Mouse (Mus musculus): Measurements from ENCODE around the gene Samt3. TPM values are rescaled to one million over a fixed set of nuclear protein-coding genes. Genes with fewer than 3 reads are reported as not detected.

Gene Samt3
- polyA plus RNA-seq (2014; fragmentation: Nextera tagmentation; extraction: Ambion mirVana), result not detected in 2 replicates

GRCm38 (mm10) chrX:86043899-86044298 lies at the start of gene Samt3:
TSS of gene Samt3 (plus strand) at chrX:86044199.
- Histone ChIP-seq H3K36me3 (ENCODE audit: control insufficient read depth, insufficient read depth, low read length) (no peaks in the 10 kb centered on the region), H3K9me3 (ENCODE audit: control insufficient read depth, low read length) (no peaks in the 10 kb centered on the region), H3K27ac (replicated peaks in 1 of 2; ENCODE audit: control insufficient read depth in 1 of 2, insufficient read depth in 1 of 2, low read depth in 2 of 2, low read length in 2 of 2) (no peak within 1 kb of the TSS), H3K4me2 (ENCODE audit: low read length) (no peak within 1 kb of the TSS), H3K4me3 (ENCODE audit: control insufficient read depth in 1 of 2, insufficient read depth in 1 of 2, low read depth in 1 of 2, low read length in 2 of 2) (no peak within 1 kb of the TSS), H3K4me1 (ENCODE audit: control insufficient read depth in 2 of 2, insufficient read depth in 2 of 2, low read length in 2 of 2) (no peaks in the 10 kb centered on the region), H3K9ac (ENCODE audit: low read length) (no peak within 1 kb of the TSS), H3K27me3 (ENCODE audit: control insufficient read depth, insufficient read depth, low read length) (no peaks in the 10 kb centered on the region)
- no peak for ATAC-seq (ENCODE audit: insufficient number of reproducible peaks, insufficient read depth, low FRiP score, low read depth)

DNA sequence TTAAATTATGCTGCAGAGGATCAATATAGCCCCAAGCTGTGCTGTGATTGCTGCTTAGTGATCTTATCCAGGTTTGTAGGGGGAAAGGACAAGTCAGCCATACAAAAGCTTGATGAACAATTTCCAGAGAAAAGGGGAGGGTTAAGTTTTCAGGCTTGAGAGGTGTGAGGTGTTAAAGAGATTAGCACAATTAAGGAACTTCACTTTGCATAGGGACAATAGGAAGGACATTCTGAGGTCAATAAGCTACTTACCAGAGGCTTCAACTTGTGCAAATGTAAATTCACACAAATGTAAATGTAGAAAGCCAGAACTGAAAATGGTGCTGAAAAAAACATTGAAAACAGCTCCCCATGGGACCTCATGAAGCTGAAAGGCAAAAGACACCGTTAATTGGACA lies 27.4 kb upstream of the Samt3 start:
- H3K4me1 ChIP-seq (ENCODE audit: control insufficient read depth in 2 of 2, insufficient read depth in 2 of 2, low read length in 2 of 2), result no peaks in the 10 kb centered on the region
- no peak overlapping the region for H3K9ac ChIP-seq (ENCODE audit: low read length)
- ATAC-seq (ENCODE audit: insufficient number of reproducible peaks, insufficient read depth, low FRiP score, low read depth), result no peak
- no peak overlapping the region for H3K4me2 ChIP-seq (ENCODE audit: low read length)
- 38% methylated on average over 1 of the region's 1 CpGs for WGBS
- H3K4me3 ChIP-seq (ENCODE audit: control insufficient read depth in 1 of 2, insufficient read depth in 1 of 2, low read depth in 1 of 2, low read length in 2 of 2), result no peak overlapping the region
- no peaks in the 10 kb centered on the region for H3K27me3 ChIP-seq (ENCODE audit: control insufficient read depth, insufficient read depth, low read length)
- no peaks in the 10 kb centered on the region for H3K36me3 ChIP-seq (ENCODE audit: control insufficient read depth, insufficient read depth, low read length)
- no peaks in the 10 kb centered on the region for H3K9me3 ChIP-seq (ENCODE audit: control insufficient read depth, low read length)
- H3K27ac ChIP-seq (replicated peaks in 1 of 2; ENCODE audit: control insufficient read depth in 1 of 2, insufficient read depth in 1 of 2, low read depth in 2 of 2, low read length in 2 of 2), result no peak overlapping the region

DNA sequence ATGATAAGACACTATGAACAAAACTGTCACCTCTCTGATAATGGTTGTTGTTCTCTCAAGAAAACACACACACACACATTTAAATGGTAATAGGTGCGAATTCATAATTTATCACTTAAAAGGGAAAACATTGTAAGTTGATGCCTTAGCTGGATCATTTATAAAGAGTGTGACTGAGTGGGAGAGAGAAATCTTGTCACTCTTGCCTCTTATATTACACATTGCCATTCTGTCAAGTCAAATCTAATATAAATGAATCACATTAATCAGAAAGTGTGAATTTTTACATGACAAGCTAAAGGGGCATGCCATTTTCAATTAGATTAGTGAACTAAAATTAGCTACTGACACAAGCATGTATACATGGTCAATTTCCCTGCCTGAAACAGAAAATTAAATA lies 44.7 kb downstream of the Samt3 start:
- Histone ChIP-seq H3K4me1 (ENCODE audit: control insufficient read depth in 2 of 2, insufficient read depth in 2 of 2, low read length in 2 of 2) (no peaks in the 10 kb centered on the region), H3K4me3 (ENCODE audit: control insufficient read depth in 1 of 2, insufficient read depth in 1 of 2, low read depth in 1 of 2, low read length in 2 of 2) (no peak overlapping the region), H3K36me3 (ENCODE audit: control insufficient read depth, insufficient read depth, low read length) (no peaks in the 10 kb centered on the region), H3K9ac (ENCODE audit: low read length) (no peak overlapping the region), H3K27me3 (ENCODE audit: control insufficient read depth, insufficient read depth, low read length) (no peaks in the 10 kb centered on the region), H3K4me2 (ENCODE audit: low read length) (no peak overlapping the region), H3K9me3 (ENCODE audit: control insufficient read depth, low read length) (no peaks in the 10 kb centered on the region), H3K27ac (replicated peaks in 1 of 2; ENCODE audit: control insufficient read depth in 1 of 2, insufficient read depth in 1 of 2, low read depth in 2 of 2, low read length in 2 of 2) (no peak overlapping the region)
- WGBS, result 69% methylated on average over 1 of the region's 1 CpGs
- no peak for ATAC-seq (ENCODE audit: insufficient number of reproducible peaks, insufficient read depth, low FRiP score, low read depth)

Other genes with a start within 250 kb of the Samt3 start
- 0.13 TPM in 1 of 2 replicates, not detected in the other for gene 5430427O19Rik, start 173.8 kb upstream of the Samt3 start, polyA plus RNA-seq (2014; fragmentation: Nextera tagmentation; extraction: Ambion mirVana)
- not detected in 2 replicates for gene Nr0b1, start 147.6 kb downstream of the Samt3 start, polyA plus RNA-seq (2014; fragmentation: Nextera tagmentation; extraction: Ambion mirVana)